Mouse (Mus musculus) megakaryocyte, embryonic 14.5 days (primary cell): ENCODE results near the gene Dapp1. TPM values are rescaled to one million over a fixed set of nuclear protein-coding genes. Genes with fewer than 3 reads are reported as not detected.
A peak's percentile ranks its signal among the peaks of the same experiment; 100 is the strongest.

ENCODE experiments used
- H3K27me3 ChIP-seq: replicated peaks from 2 replicates; pipeline ENCODE3; 2012; ENCODE audit warnings: inconsistent platforms
- H3K36me3 ChIP-seq: replicated peaks from 2 replicates; pipeline ENCODE3; 2012; ENCODE audit warnings: low read length, inconsistent platforms, mixed read lengths
- H3K4me1 ChIP-seq: 2 replicates; pipeline ENCODE4 v1.6.1; 2012; ENCODE audit warnings: inconsistent platforms
- H3K4me3 ChIP-seq: replicated peaks from 2 replicates; pipeline ENCODE3; 2012; ENCODE audit warnings: moderate library complexity, mild to moderate bottlenecking, inconsistent platforms
- H3K9me3 ChIP-seq: 2 replicates; pipeline ENCODE4 v1.6.1; 2012; ENCODE audit warnings: inconsistent platforms
- FLI1 ChIP-seq: IDR thresholded peaks from 2 replicates; pipeline ENCODE4 v1.6.1; 2012; ENCODE audit warnings: low read length, inconsistent platforms, mixed read lengths
- GATA1 ChIP-seq: IDR thresholded peaks from 3 replicates; pipeline ENCODE4 v1.6.1; 2012; ENCODE audit warnings: mixed read lengths, low read length, inconsistent platforms, borderline replicate concordance
- polyA plus RNA-seq: library from polyadenylated mRNA; stranded (reverse); fragments of >175 nt; gene quantifications from 2 replicates; pipeline ENCODE4 v1.2.3, GENCODE M21; 2012; ENCODE audit warnings: low replicate concordance; ENCODE audit not compliant: insufficient read depth

Dapp1 gene
- polyA plus RNA-seq, 1 experiment: 32.0 TPM

DNA sequence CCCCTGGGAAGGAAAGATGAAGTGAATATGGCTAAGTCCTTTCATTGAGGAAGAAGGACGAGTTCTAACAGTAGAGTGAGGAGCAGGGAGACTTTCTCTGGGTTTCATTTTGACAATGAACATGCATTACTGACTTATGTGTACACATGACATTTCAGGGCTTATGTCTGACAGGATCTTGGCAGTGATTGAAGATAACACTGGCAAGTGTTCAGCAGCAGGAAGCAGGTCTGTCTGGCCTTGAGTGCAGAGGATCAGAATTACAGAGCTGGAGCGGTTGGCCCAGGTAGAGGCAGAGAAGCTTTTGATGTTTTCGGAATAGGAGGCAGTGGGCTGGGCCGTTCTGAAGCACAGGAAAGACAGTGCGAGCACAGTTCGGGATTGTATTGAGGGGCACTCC, 26.8 kb upstream of the Dapp1 start:
- H3K36me3 ChIP-seq: peaks cover 5% of the 10 kb centered on the region
- H3K27me3 ChIP-seq: no peaks in the 10 kb centered on the region
- H3K4me1 ChIP-seq: peaks cover 35% of the 10 kb centered on the region

DNA sequence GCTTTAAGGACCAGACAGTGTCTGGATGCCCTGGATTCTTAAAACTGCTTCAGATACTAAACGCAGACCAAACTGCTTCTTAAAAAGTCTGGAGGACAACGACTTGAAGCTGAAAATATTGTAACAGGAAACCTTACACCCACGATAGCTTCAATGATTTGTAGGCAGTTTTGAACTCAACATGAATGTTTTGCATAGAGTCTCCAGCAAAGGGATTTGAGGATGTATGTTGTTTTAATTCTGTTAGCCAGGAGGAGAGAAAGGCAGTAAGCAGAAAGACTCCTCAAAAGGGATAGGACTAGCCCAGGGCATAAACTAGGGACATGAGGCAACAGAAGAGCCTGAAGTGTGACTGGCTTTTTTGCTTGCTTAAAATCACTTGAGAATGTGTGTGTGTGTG, 25.6 kb upstream of the Dapp1 start:
- H3K27me3 ChIP-seq: no peaks in the 10 kb centered on the region
- H3K4me3 ChIP-seq: no peak overlapping the region
- H3K4me1 ChIP-seq: peaks cover 45% of the 10 kb centered on the region
- TF ChIP-seq GATA1 (no peak), FLI1 (no peak)
- peaks cover 5% of the 10 kb centered on the region for H3K36me3 ChIP-seq
- peaks cover 7% of the 10 kb centered on the region for H3K9me3 ChIP-seq

More for the DNA sequence above, 26.8 kb upstream of the Dapp1 start:
- no peak for TF ChIP-seq GATA1
- no peak for TF ChIP-seq FLI1
- Histone ChIP-seq H3K9me3 (peaks cover 7% of the 10 kb centered on the region), H3K4me3 (no peak overlapping the region)

DNA sequence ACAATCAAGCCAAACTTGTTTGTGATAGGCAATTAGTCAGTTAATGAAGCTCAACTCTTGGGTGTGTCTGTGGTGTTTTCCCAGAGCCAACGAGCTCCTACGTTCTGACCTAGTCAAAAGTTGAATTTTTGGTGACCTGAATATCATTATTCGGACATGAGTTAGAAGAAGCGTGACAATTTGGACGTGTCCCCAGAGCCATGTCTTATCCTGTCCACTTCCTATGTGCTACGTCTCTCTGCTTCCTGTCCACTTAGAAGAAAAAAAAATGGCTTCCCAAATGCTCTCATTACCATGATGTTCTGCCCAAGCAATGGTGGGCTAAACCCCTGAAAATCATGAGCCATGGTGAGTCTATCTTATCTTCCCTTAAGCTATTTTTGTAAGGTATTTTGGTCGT, 21.9 kb upstream of the Dapp1 start:
- TF ChIP-seq GATA1: no peak
- TF ChIP-seq FLI1: no peak
- no peaks in the 10 kb centered on the region for H3K27me3 ChIP-seq
- H3K4me1 ChIP-seq: peaks cover 57% of the 10 kb centered on the region
- peaks cover 7% of the 10 kb centered on the region for H3K9me3 ChIP-seq
- H3K4me3 ChIP-seq: no peak overlapping the region
- H3K36me3 ChIP-seq: peaks cover 5% of the 10 kb centered on the region

DNA sequence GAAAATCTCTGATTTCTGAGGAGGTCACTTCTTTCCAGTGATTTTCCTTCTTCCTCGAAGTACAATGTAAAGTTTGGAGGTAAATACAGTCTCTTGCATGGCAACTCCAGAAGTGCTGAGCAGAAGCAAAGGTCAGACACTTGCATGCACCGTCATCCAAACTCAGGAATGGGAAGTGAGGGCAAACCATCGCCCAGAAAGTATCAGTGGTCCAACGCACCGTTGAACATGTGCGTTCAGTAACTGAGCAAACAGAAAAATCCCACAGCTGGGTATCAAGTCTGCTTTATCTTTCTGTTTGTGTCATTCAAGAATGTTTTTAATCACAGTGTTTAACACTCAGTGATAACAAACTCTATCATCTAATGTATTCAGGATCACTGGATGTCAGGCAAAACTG, 21.2 kb upstream of the Dapp1 start:
- H3K4me1 ChIP-seq: peaks cover 56% of the 10 kb centered on the region
- H3K9me3 ChIP-seq: peaks cover 7% of the 10 kb centered on the region
- TF ChIP-seq GATA1 (no peak), FLI1 (no peak)
- H3K36me3 ChIP-seq: peaks cover 5% of the 10 kb centered on the region
- no peaks in the 10 kb centered on the region for H3K27me3 ChIP-seq
- H3K4me3 ChIP-seq: peak overlapping the region; percentile 55

DNA sequence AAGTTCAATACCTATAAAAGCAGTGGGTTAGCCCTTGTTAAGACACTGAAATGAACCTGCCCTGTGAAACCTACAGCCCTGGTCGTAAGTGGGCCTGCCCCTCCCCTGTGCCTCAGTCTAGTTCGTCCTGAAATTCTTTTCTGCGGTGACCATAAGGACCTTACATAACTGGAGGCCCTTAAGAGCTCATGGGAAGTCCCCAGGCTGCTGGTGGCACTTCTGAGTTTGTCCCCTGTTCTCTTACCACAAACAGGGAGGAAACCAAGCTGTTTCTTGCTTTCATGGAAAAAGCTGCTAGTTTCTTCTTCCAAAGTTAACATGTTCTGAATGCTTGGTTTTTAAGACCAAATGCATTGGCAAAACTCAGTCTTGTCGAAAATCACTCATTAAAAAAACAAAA, 20.5 kb upstream of the Dapp1 start:
- H3K9me3 ChIP-seq: peaks cover 7% of the 10 kb centered on the region
- H3K36me3 ChIP-seq: peaks cover 5% of the 10 kb centered on the region
- no peaks in the 10 kb centered on the region for H3K27me3 ChIP-seq
- no peak for TF ChIP-seq FLI1
- no peak for TF ChIP-seq GATA1
- H3K4me1 ChIP-seq: peaks cover 51% of the 10 kb centered on the region
- H3K4me3 ChIP-seq: peak overlapping the region; percentile 59

DNA sequence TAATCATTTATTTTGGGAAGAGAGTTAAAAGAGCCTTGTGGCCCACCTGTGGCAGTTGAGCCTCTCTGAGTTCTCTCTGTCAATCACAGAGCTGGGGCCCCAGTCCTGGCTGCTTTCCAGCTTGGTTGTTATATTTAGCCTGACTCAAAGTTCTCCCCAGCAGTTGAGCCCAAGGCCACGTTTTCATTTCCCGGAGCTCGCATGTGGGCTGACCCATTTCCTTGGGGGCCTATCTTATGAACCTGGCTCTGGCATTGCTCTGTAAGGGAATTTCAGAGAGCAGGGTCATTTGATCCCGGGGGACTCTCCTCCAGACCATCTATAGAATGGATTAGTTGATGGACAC, 19.4 kb upstream of the Dapp1 start:
- H3K27me3 ChIP-seq: peaks cover 1% of the 10 kb centered on the region
- TF ChIP-seq FLI1 (no peak), GATA1 (no peak)
- peaks cover 48% of the 10 kb centered on the region for H3K4me1 ChIP-seq
- no peak overlapping the region for H3K4me3 ChIP-seq
- peaks cover 7% of the 10 kb centered on the region for H3K9me3 ChIP-seq
- peaks cover 5% of the 10 kb centered on the region for H3K36me3 ChIP-seq

DNA sequence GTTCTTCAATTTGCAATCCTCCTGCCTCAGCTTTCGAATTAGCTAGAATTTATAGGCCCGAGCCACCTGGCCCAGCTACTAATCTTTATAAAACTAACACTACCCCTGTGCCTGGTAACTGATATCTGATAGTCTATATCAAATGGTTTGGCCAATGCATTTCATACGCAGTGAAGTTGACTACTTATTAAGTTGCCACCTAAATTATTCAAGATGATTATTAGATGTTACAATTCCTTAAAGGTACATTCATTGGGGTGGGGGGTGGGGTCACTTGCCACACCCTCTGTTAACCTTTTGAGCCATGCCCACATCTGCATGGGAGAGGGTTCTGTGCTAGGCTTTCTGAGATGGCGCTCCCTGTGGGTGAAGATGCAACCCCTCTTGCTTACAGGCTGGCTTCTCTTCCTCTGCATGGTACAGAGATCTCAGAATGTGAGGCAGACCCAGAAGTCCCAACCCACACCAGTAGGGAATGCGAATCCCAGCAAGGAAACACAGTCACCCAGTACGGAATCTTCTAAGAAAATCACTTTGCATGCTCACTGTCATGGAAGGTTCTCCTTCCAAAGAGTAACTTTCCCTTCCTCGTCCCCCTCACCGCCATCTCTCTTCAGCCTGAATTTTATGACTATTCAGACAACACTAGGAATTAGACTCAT, 18.8 kb upstream of the Dapp1 start:
- peaks cover 3% of the 10 kb centered on the region for H3K36me3 ChIP-seq
- H3K4me3 ChIP-seq: no peak overlapping the region
- peaks cover 1% of the 10 kb centered on the region for H3K27me3 ChIP-seq
- peaks cover 48% of the 10 kb centered on the region for H3K4me1 ChIP-seq
- TF ChIP-seq FLI1 (no peak), GATA1 (no peak)
- peaks cover 5% of the 10 kb centered on the region for H3K9me3 ChIP-seq

DNA sequence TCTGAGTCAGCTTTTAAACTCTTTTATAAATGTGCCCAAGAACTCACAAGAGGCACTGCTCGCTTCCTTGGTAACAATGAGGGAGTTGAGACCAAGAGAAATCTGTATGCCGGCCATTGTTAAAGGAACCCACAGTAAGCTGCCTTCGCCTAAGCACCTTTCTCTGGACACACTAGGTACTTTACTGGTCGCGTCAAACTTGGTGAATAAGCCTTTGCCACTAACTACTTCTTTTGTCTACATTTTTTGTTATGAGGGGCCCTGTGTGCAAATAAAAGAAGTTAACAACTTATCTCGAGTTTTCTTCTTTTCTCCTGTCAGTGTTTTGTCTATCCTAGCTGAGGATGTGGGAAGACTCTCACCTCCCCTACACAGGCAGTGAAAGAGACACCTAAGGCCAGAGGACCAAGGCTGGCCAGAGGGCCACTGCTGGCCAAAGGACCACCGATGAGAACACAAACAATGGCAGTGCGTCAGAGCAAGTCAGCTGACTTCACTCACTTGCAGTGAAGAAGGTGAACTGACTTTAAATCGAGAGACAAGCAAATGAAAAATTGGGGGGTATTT, 18.0 kb upstream of the Dapp1 start:
- peaks cover 6% of the 10 kb centered on the region for H3K27me3 ChIP-seq
- H3K36me3 ChIP-seq: no peaks in the 10 kb centered on the region
- H3K9me3 ChIP-seq: no peaks in the 10 kb centered on the region
- H3K4me3 ChIP-seq: no peak overlapping the region
- H3K4me1 ChIP-seq: peaks cover 48% of the 10 kb centered on the region
- TF ChIP-seq FLI1 (no peak), GATA1 (no peak)

DNA sequence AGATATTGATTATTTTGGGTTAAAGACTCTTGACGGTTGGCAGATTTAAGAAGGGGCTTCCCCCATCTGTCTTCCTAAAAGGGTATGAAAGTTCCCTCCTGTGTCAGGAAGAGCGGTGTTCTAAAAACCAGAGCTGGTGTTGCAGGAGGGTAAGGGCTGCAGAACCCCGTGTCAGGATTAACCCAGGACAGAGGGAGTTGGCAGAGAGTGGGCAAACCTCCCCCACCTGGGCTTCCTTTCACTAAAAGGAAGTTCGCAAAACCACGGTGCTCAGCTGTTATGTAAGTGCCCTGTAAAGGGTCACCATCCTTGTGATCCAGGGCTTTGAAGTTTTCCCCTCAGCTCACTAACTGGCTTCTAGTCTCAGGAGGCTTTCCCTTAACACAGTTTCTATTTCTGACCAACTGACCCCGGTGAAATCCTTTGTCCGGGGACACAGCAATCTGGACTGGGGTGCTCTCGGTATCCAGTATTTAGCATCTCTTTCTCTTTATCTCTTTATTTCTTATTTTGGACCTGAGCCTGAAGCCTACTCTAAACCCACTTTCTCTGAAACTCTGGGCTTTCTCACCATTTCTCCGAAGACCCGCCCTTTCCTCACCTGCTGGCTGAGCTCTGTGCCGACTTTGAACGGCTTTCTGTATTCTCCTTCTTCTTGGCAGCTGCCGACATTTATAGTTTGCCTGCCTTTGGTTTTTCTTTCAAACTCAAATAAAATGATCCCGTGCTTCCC, 17.3 kb upstream of the Dapp1 start:
- H3K9me3 ChIP-seq: no peaks in the 10 kb centered on the region
- TF ChIP-seq FLI1: no peak
- no peak for TF ChIP-seq GATA1
- H3K36me3 ChIP-seq: no peaks in the 10 kb centered on the region
- H3K4me3 ChIP-seq: no peak overlapping the region
- peaks cover 50% of the 10 kb centered on the region for H3K4me1 ChIP-seq
- H3K27me3 ChIP-seq: peaks cover 11% of the 10 kb centered on the region

DNA sequence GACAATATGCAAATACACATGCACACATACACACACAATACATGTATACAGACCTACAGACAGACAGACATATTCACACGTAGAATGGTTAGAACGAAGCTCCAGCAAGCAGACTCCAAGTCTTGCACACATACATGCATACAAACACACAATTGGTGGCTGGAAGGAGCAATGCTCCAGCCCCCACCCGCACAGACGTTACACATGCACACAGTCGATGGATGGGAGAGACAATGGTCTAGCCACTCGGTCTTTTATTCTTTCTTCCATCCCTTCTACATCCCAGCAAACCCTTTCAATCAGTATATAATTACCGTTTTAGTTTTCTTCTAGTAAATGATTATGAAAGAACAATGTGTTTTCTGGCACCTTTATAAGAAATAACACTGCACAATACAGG, 14.1 kb upstream of the Dapp1 start:
- no peaks in the 10 kb centered on the region for H3K9me3 ChIP-seq
- H3K4me1 ChIP-seq: peaks cover 37% of the 10 kb centered on the region
- H3K4me3 ChIP-seq: no peak overlapping the region
- no peaks in the 10 kb centered on the region for H3K36me3 ChIP-seq
- TF ChIP-seq FLI1 (no peak), GATA1 (no peak)
- peaks cover 11% of the 10 kb centered on the region for H3K27me3 ChIP-seq
